Mouse (Mus musculus) olfactory bulb, adult 2 months (tissue): ENCODE results near the gene Fbn1.

ENCODE experiments used
- CTCF ChIP-seq: fragments of 200-500 bp; IDR thresholded peaks from 2 replicates; pipeline ENCODE4 v1.5.1; 2012; ENCODE audit warnings: low read depth, mild to moderate bottlenecking, low read length, moderate library complexity; ENCODE audit not compliant: insufficient read depth
- POLR2A ChIP-seq: fragments of 200-500 bp; IDR thresholded peaks from 2 replicates; pipeline ENCODE4 v1.6.1; 2012; ENCODE audit warnings: mild to moderate bottlenecking, low read depth, low read length, moderate library complexity; ENCODE audit not compliant: insufficient read depth

DNA sequence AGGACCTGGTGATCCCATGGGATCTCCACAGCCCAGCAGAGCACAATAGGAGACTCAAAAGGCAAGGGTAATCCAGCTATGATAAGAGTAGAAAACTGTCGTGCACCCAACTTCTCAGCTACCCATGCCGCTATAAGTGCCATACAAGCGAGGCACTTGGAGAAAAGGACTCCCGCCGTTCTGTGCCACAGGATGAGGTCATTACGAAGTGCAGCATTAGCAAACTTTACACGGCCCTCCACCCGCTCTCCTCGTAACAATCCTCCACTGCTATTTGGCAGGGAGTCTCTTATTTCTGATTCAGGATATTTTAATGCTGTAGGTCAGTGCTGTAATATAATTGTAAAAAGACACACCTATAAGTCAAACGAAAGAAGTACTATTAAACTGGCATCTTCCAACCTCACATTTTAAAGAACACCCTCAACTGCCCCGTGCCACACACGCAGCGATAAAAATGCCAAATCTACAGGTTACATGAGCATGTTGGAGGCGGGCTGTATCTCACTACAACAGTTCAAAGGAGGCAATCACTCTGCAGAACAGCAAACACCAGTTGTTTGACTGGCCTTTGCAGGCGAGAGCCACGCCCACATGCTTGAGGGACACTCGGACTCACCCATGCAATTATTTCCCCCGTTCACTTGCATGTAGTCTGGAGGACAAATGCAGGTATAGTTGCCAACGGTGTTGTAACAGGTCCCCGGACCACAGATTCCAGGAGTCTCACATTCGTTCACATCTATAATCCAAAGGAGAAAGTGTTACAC lies 165.4 kb downstream of the Fbn1 start:
- TF ChIP-seq POLR2A (no peak), CTCF (no peak)
